Mouse (Mus musculus): ENCODE results near the gene Tes3-ps. TPM values are rescaled to one million over a fixed set of nuclear protein-coding genes. Genes with fewer than 3 reads are reported as not detected.

The Tes3-ps gene
- polyA plus RNA-seq (2017; shearing (Covaris generic)) = 1 to 10 TPM; 3.5 to 5.2 TPM

DNA sequence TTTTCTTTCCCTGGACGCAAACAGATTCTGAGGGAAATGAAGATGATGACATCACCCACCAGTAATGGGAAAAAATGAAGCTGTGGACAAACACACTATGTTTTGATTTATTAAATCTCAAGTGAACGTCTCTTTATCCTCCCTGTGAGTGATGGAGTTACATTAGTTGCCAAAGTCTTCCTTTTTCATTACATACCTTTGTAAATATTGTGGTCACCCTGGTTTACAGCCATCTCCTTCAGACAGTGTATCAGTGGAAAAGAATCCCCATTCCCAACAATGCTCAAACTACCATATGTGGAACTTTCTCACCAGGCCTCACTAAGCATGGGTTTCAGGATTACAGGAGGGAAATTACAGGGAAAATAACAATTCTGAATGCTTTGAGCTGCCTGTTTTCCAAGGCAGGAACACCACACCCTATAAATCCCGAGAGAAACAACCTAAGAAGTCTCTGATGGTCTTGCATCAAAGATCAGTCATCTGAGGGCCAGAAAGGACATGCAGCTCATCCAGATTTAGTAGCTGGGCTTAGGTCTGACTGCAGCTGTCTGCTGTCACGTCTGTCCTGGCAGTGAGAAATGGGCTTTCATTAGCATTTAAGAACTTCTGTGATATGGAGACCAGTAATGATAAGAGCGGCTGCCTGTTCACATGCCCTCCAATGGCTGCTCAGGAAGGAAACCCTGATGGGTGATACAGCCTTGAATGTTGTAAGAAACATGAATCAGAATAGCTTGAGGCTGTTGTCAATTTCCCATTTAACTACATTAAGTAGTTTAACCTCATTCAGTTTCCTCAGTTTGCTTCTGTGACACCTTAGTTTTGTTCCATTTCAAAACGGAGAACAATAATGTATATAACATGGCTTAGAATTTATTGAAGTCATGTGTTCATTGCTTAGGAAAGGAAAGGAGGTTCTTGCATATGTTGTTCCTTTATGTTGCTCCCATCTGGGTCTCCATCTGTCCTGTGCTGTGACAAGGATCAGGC lies at the start of gene Tes3-ps:
Gene Tes3-ps, plus strand, starts transcription at position 943 of the 993 bp plus-strand sequence.

DNA sequence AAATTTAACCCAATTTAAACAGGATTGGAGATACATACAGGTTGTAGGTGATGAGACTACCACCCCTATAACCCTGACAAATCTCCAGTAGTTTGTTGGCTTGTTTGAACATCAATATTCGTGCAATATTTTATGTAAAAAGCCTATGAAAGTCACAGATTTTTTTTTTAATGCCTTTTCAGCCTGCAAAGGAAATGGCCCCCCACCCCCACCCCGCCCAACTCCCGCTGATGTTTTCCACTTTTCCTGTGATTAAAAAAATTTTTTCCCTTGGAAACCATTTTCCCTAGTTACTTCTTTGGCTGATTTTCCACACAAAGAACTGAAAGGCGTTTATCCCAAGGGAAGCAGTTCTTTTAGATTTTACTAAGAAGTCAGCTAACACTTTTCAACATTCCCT lies 11.4 kb downstream of the Tes3-ps start, which contains the start of gene Ecm2:
Gene Ecm2, plus strand, starts transcription at position 301 of the 400 bp plus-strand sequence.

DNA sequence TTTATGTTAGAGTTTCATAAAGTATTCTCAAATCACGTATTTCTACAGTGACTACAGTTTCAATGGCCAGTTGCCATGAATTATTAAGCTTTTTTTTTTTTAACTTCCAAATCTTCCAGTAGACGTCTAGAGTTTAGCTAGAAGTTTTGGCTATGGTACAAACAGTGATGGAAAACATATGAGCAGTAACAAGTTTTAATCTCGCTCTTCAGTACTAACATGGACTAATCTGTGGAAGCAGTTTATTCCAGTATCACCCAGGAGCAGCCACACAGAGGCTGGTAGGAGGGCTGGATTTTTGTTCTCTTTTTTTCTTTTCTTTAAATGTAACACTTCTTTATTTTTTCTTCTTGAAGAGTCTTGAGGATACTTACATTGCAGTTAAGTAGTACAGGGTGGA lies 51.2 kb downstream of the Tes3-ps start, which contains the start of gene Aspn:
Gene Aspn, plus strand, starts transcription at position 165 of the 400 bp plus-strand sequence.

Other genes with a start within 250 kb of the Tes3-ps start
- 100 to 1,000 TPM in 1 of 2 experiments, 10 to 100 TPM in 1; 43.5 to 103 TPM for gene Susd3, start 244.6 kb upstream of the Tes3-ps start, polyA plus RNA-seq (2017; shearing (Covaris generic))
- 10 to 100 TPM; 16.3 to 16.7 TPM for gene Fgd3, start 173.0 kb upstream of the Tes3-ps start, polyA plus RNA-seq (2017; shearing (Covaris generic))
- 10 to 100 TPM; 17.3 to 24.3 TPM for gene Bicd2, start 151.7 kb upstream of the Tes3-ps start, polyA plus RNA-seq (2017; shearing (Covaris generic))
- 10 to 100 TPM in 1 of 2 experiments, 1 to 10 TPM in 1; 8.3 to 11.4 TPM for gene Ippk, start 72.1 kb upstream of the Tes3-ps start, polyA plus RNA-seq (2017; shearing (Covaris generic))
- under 1 TPM; 0.07 to 0.27 TPM for gene Ecm2, start 11.5 kb downstream of the Tes3-ps start, polyA plus RNA-seq (2017; shearing (Covaris generic))
- gene Aspn, start 51.1 kb downstream of the Tes3-ps start, polyA plus RNA-seq (2017; shearing (Covaris generic)) = under 1 TPM; 0.07 to 0.12 TPM
- under 1 TPM; 0.36 TPM for gene Omd, start 89.1 kb downstream of the Tes3-ps start, polyA plus RNA-seq (2017; shearing (Covaris generic))
- under 1 TPM in 1 of 2 experiments, not detected in 1; 0.17 TPM for gene Ogn, start 114.7 kb downstream of the Tes3-ps start, polyA plus RNA-seq (2017; shearing (Covaris generic))
- 1 to 10 TPM; 2.6 to 3.7 TPM for gene Cenpp, start 159.5 kb downstream of the Tes3-ps start, polyA plus RNA-seq (2017; shearing (Covaris generic))
- gene Nol8, start 159.8 kb downstream of the Tes3-ps start, polyA plus RNA-seq (2017; shearing (Covaris generic)) = 10 to 100 TPM; 29.4 to 37.2 TPM
- 10 to 100 TPM; 34.7 to 35.3 TPM for gene Iars, start 188.8 kb downstream of the Tes3-ps start, polyA plus RNA-seq (2017; shearing (Covaris generic))

Measured in activated CD4-positive, CD25-positive, alpha-beta regulatory T cell (primary cell).